Mouse (Mus musculus) cerebellum, adult 8-10 months (tissue): ENCODE data around the gene Kif3b.
"Not testable (repeated sequence)": the region's sequence is repeated elsewhere in the genome, so short reads cannot be mapped to it uniquely, and the experiment has no call there.

Experiments
- DNase-seq: peaks from one replicate; pipeline ENCODE4 v3.0.0; 2022

Gene Kif3b

DNA sequence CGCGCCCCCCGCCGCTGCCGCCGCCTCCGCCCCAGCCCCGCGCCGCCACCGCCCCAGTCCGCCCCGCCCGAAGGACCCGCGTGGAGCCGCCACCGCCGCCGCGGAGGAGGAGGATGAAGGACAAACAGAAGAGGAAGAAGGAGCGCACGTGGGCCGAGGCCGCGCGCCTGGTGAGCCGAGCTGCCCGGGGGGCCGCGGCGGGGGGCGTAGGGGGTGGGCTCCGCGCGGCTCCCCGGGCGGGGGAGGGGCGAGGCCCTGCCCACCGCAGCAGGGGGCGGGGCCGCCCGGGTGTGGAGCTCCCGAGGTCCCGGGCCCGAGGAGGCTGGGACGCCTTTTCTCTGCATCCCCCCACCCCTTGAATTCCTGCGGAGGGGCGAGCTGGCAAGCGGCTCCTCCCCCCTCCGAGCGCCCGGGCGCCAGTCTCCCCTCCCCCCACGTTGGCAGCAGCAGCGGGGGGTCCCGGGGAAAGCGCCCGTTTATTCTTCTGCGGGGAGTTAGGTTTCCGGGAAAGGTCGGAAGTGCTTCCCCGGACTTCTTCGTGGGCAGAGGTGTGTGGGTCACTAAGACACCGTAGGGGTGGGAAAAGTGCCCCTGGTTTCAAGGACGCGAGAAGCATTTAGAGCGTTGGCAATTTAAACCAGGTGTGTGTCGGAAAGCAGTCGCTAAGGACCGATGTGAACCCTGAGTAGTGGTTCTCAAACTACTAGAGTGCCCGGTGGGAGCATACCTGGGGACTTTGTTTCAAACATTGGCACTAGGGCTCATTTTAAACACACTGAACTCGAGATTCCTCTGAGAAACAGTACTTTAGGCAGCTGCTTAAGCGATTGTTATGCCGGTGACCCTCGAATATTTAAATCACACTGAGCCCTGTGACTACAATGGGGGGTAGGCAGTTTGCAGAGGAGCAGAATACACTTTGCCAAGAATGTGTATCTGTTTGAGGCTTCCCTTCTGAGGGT is 55.3 kb downstream of the Kif3b start:
- peak; percentile 56 for DNase-seq

DNA sequence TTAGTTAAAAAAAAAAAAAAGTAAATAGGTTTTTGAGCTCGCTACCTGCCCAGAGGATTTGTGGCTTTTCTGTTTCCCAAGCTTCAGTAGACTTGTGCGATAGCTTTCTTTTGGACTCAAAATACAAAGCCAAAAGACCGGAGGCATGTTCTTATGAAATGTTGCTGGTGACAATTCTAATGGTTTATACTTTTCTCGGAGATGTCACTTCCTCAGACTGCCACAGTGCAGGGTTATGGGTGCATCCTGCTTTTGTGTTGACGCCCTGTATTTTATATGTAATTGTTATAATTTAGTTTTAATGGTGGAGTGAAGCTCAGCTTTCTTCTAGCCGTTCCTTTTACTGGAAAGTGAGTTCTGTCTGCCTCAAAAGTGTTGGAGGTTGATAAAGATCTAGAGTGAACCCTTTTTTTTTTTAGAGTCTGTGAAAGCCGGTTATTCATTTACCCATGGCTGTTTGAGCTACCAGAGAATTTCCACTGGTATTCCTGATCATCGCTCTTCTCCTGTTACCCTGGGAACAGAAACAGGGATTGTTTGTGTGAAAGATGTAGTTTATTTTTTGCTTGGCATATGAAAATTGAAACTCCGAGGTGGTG is 56.1 kb downstream of the Kif3b start:
- DNase-seq, result no peak

DNA sequence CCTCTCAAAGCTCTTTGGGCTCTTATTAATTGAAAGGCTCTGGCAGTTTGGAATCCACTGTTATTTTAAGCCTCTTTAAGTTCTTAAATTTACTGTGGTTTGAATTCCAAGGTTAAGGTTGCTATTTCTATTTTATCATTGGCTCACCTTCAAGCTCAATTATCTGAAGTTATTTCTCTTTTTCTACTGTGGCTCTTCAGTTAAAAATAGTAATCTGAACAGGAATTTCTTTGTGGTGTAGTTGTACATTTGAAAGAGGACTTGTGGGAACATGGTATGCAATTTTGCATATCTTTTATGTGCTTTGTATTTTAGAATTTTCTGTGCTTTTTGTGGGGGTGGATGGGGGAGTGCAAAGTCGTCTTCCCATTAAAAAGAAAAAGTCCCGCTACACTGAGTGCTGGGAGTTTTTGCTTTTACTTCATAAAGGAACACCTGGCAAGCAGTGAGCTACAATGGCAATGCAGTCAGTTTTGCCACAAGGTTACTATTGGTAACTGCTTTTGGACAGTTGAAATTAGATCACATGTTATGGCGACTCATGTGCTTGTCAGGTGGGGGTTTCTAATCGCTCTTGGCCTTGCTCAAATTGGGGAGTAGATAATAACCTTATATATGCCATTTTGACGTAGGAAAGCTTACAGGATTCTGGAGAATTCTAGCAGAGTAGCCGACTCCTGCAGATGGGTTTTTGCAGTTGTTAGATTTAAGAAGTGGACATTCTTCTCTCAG is 57.1 kb downstream of the Kif3b start:
- no peak for DNase-seq

DNA sequence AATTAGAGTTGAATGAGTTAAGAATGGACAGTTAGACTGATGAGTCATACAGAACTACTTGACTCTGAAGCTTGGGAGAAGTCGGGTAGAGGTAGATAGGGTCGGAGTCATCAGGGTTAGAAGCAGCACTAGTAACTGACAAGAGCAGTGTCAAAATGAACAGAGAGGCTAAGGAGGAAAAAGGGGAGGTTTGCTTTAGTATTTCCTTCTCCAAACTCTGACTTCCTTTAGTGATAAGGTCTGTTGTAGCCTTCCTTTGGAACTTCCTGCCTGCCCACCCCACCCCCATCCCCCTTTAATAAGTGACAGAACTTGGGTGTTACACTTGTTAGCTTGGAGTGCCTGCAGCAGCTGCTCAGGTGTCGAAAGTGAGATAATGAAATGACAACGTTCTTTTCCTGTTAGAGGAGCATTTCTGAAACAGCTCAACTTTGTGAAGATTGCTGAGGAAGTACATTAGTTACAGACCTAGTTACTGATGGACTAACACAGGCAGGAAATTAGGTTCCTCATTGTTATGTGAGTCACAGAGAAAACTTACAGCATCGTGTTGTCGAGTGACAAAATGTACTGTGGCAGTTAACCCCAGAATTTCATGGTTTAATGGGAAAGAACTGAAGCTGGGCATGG is 59.5 kb downstream of the Kif3b start:
- no peak for DNase-seq

DNA sequence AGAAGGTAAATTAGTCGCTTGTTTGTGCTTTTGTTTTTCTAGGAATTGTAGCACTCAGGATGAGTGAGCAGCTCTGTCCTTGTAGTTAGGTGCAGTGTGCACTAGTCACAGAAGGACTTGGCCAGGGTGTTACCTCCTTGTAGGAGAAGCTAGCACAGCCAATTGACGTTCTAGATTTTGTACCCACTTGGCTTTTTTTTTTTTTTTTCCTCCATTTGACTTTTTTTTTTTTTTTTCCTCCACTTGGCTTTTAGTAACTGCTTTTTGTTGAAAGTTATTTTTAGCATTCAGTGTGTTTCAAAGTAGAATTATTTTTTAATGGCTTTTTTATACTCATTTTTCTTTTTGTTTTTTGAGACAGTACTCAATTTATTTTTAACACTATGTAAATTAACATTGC is 63.4 kb downstream of the Kif3b start:
- no peak for DNase-seq

DNA sequence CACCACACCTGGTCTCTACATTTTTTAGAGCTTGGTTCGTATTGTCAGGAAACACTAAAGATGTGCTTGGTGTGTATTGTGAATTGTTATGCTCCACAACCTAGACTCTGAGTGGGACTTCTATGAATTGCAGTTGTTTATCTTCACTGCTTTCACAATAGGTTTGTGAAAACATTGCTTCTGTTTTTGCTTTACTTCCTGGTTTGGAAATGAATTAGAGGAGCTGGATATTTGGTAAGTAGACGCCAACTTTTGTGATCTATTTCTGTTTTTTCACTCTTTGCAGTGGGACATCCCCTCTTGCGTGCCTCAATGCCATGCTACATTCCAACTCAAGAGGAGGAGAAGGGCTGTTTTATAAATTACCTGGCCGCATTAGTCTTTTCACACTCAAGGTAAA is 65.6 kb downstream of the Kif3b start:
- no peak for DNase-seq

DNA sequence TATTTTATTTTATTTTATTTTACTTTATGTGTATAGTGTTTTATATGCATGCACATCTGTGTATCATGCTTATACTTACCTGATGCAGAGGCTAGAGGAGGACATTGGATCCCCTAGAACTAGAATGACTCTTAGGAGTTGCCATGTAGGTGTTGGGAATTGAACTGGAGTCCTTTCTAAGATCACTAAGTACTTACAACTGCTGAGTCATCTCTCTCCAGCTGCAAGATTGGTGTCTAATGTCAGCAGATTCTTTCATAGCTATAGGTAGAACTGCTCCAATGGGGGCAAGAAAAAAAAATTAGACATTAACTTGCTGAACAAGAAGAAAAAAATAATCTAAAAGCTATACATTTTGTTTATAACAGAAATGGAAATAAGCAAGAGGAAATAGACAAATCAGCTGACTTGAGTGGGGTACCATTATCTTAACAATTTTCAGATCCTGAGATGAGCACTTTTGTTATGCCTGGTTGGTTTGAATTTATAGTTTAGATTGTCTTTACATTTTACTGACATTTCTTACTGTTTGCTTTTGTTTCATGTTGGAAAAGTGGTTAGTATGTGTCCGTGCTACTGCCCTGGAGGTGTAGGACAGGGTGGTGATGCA is 70.0 kb downstream of the Kif3b start:
- no peak for DNase-seq

DNA sequence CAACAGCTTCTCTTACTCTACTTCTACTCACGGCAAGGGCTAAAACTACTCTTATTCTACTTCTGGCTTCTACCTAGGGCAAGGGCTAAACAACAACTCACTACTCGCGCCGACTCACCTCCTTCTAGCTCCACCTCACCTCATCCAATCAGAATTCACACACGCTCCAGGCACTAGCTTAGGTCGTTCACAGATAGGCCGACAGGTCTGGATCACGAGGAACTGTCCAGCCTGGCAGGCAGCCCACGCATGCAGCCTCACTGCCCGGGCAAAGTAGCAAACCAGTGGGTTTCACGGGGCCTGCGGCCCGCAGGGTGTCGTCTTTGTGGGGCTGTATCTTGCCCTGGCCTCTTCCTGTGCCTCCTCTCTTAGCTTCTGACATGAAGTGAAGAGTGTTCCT is 73.3 kb downstream of the Kif3b start:
- DNase-seq, result not testable (repeated sequence)

DNA sequence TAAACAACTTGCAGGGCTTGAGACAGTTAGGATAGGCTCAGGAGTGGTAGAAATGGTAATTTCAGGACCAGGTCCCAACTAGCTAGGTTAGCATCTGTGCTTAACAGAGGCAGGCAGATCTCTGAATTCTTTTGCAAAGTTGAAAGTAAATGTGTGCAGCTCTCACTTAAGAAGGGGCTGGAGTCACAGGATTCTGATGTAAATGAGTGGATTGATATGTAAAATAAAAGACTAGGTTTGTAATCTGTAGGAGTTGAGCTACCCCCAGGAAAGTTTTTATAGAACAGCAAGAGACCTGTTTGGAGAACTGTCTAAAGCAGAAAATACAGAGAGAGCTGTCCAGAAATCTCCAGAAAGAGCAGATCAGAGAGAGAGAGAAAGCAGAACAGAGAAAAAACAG is 79.7 kb downstream of the Kif3b start:
- DNase-seq, result no peak

DNA sequence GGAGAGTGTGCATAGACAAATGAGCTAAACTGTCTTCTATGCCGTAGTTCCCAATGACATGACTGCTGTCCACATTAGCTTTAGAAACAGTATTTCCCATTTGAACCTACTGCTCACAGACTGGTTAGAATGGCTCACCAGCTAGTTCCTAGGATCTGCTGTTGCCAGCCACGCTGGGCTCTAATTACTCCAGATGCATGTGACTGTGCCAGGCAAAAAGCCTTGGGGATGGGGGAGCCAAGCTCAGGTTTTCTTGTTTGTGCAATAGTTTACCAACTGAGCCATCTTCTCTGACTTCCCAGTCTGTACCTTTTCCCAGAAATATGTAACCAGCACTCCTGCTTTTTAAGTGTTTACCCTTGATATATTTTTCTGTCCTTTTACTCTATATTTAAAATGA is 84.2 kb downstream of the Kif3b start:
- DNase-seq, result no peak

DNA sequence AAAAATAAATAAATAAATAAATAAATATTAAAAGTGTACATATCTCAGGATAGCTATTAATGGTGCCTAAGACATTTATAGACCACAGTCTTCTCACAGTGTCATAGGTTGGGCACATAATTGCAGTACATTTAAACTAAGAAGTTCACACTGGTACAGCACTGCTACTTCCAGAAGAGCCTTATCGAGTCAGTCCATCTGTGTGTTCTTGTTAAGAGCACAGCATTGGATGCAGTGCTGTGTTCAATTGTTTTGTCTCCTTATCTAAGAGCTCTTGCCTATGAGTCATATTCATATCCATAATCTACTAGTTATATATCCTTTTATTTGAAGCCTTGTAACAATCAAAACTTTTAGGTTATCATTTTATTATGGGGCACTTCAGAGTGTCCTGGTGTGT is 89.3 kb downstream of the Kif3b start:
- DNase-seq, result no peak
